Mouse (Mus musculus) ES-E14 (cell line): ENCODE results near the gene Sh3tc1.

Experiments
- CHD2 ChIP-seq: IDR thresholded peaks from 2 replicates; pipeline ENCODE4 v1.6.1; 2014; ENCODE audit warnings: mild to moderate bottlenecking, low read depth, low read length, inconsistent platforms
- HCFC1 ChIP-seq: IDR thresholded peaks from 2 replicates; pipeline ENCODE4 v1.6.1; 2012; ENCODE audit warnings: low read length, inconsistent platforms, borderline replicate concordance; ENCODE audit not compliant: insufficient read depth
- MAFK ChIP-seq: IDR thresholded peaks from 2 replicates; pipeline ENCODE4 v1.6.1; 2014; ENCODE audit warnings: mild to moderate bottlenecking, low read depth, low read length, inconsistent platforms; ENCODE audit not compliant: insufficient read depth
- ZNF384 ChIP-seq: IDR thresholded peaks from 2 replicates; pipeline ENCODE4 v1.6.1; 2012; ENCODE audit warnings: low read depth, low read length, inconsistent platforms

GRCm38 (mm10) chr5:35648230-35648629 lies 91.6 kb downstream of the Sh3tc1 start:
- no peak for TF ChIP-seq HCFC1
- no peak for TF ChIP-seq MAFK
- no peak for TF ChIP-seq CHD2
- TF ChIP-seq ZNF384: no peak
